Mouse (Mus musculus) left cerebral cortex, postnatal 36 days (tissue): ENCODE results near the gene Mobp. TPM values are rescaled to one million over a fixed set of nuclear protein-coding genes. Genes with fewer than 3 reads are reported as not detected.
A peak's percentile ranks its signal among the peaks of the same experiment; 100 is the strongest.
"Not testable (repeated sequence)": the region's sequence is repeated elsewhere in the genome, so short reads cannot be mapped to it uniquely, and the experiment has no call there.

Experiments
- DNase-seq, 2 experiments: peaks; one replicate each; pipeline ENCODE4 v3.0.0; 2021 to 2022; ENCODE audit warnings: low spot score in 2 of 2, mixed read lengths in 1 of 2
- intact Hi-C: fragments of 180-260 bp; cut with DNase I; formaldehyde crosslinking; loops from one replicate; pipeline ENCODE4 v1.15.1; 2025
- total RNA-seq, 2 experiments: library from RNA; stranded (reverse); gene quantifications; 2 replicates each; pipeline ENCODE4 v1.2.3; 2021

Mobp gene
- 100 to 1,000 TPM; 355 to 475 TPM for total RNA-seq

DNA sequence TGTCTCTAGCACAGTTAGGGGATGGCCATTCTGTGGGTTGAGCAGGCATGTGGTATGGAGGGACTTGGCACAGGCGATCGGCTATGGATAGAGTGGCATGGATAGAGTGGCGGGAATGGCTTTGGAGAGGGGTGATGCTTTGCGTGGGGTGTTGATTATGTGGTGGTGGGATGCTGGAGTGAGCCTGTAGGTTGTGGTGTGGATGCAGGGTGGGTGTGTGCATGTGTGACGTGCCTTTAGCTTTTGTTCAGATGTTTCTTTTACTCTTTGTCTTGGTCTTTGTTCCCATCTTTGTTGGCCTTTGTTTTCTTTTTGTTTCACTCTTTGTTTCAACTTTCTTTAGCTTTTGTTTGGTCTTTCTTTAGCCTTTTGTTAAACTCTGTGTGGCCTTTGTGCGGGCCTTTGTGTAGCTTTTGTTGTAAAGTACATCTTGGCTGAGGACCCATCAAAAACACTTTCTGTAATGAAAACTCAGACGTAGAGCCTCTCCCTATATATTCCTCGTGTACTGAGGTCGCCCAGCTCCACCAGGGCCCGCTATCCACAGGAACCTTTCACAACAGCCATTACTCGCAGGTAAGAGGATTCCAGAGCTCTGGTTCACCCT, at the start of gene Mobp:
Gene Mobp (plus strand): TSS at position 486 of the 607 bp plus-strand sequence.
- intact Hi-C loops: no loop called here
- DNase-seq: no peak

DNA sequence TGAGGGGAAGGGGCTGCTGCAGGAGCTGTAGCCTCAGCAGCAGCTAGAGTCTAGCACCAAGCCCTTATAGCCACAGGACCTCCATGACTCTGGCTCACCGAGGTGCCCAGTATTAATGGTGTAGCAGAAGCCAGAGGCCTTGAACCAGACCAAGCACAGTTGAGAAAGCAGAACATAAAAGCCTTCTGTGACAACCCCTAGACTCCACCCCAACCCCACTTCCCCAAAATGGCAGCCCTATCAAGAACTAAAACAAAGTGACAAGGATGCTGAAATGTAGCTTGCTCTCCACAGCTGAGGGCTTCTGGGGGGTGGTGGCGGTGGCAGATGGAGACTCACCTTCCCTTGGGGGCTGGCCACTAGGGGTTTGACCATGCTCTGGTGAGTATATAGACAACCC, 48.3 kb upstream of the Mobp start:
- intact Hi-C loops: no loop called here
- no peak for DNase-seq

DNA sequence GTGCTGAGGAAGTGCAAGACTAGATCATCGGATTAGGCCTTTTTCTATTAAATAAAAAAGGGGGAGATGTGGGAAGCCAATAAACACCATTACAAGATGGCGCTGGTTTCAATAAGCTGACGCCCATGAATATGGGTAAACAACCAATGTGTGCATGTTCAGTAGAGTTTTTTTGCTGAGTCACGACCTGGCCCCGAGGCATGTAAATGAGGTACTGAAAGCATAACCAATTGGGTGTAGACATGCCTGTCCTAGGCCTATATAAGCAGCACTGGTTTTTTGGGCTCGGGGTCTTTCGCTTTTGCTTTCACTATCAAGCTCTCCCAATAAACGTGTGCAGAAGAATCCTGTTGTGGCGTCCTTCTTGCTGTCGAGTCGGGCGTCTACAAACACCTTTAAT, 40.6 kb upstream of the Mobp start:
- DNase-seq, intact Hi-C loops: not testable (repeated sequence)

DNA sequence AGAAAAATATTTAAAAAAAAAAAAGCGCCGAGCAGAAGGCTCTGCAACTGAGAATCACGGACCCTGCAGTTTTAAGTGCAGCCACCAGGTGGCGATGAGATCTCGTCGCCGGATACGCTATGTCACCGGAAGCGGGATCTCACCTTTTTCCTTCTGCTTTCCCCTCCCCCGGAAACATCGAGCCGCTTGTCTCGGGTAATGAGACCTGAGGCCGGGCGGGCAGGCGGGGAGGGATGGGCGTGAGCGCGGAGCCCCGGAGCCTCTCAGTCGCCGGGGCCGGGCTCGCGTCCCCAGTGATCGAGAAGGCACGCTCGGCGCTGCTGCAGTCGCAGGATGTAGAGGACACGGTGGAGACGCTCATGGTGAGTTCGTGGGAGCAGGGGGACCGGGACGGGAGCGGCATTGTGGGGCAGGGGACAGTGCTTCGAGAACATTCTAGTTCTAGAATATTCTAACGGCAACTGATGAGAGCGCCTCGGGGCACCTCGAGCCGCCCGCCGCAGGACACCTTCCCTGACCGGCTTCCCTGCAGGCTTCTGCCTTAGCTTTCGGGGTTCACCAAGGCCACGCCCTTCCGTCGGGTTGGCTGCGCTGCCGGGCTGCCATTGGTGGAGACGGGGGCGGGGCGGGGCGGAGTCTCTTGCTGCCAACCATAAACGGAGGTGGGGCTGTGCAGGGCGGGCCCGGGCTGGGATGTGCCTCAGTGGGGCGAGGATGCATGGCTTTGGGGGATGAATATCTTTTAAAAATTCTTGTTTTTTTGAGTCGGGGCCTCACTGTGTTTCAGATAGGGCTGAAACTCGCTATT, 39.1 kb upstream of the Mobp start, which contains the start of gene Slc25a38:
Gene Slc25a38 (plus strand): TSS at position 164 of the 808 bp plus-strand sequence.
- intact Hi-C loops: no loop called here

DNA sequence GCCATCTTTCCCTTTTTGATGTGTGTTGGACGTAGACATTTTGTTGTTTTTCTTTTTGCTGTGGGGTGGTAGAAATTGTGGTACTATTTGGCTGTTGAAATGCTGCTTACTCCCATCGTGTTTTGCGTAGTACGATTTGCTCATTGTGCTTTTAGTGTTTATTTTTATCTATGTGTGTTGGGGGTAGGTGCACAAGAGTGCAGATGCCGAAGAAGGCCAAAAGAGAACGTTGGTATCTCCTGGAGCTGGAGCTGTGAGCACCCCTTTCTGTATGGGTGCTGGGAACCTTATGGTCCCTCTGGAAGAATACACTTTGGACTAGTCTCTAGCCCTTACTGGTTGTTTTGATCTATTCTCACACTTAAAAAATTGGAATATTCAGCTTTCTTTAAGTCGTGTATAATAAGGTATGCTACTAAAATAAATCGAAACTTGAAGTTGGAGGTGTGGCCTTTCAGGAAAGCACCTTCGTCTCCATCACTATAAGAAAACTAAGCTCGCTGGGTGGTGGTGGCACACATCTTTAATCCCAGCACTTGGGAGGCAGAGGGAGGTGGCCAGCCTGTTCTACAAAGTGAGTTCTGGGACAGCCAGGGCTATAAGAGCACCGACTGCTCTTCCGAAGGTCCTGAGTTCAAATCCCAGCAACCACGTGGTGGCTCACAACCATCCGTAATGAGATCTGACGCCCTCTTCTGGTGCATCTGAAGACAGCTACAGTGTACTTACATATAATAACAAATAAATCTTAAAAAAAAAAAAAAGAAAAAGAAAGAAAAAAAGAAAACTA, 38.2 kb upstream of the Mobp start:
- no peak for DNase-seq
- intact Hi-C loops: no loop called here

More for the DNA sequence above, 39.1 kb upstream of the Mobp start, which contains the start of gene Slc25a38:
- peak; percentile 91 to 95 for DNase-seq

DNA sequence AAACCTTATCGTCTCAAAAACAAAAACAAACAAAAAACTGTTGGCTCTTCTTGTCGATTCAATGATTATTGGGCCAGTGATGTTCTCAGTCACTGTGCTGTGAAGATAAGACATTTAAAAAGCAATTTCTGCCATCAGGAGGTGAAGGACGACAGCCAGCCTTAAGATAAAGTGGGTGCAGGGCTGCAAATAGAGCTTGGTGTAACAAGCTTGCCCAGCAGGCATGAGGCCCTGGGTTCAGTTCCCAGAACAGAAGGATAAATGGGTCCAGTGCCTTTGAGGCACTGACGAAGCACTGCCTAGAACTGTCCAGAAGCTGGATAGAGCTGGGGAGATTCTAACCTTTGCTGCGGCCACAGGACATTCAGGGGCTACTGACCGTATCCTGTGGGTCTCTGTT, 37.0 kb upstream of the Mobp start:
- intact Hi-C loops: no loop called here
- no peak for DNase-seq

DNA sequence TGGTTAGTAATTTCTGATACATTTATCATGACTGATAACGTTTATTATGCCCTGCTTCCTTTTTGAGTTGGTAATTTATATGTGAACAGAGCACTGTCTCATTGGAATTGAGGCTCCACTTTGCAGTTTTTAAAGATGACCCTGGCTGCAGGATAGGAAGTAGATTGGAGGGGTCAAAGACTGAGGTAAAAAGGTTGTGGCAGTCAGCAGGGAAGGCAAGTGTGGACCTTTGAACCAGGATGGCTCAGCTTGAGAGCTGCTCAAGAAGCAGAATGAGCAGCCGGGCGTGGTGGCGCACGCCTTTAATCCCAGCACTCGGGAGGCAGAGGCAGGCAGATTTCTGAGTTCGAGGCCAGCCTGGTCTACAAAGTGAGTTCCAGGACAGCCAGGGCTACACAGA, 36.1 kb upstream of the Mobp start:
- no peak for DNase-seq

DNA sequence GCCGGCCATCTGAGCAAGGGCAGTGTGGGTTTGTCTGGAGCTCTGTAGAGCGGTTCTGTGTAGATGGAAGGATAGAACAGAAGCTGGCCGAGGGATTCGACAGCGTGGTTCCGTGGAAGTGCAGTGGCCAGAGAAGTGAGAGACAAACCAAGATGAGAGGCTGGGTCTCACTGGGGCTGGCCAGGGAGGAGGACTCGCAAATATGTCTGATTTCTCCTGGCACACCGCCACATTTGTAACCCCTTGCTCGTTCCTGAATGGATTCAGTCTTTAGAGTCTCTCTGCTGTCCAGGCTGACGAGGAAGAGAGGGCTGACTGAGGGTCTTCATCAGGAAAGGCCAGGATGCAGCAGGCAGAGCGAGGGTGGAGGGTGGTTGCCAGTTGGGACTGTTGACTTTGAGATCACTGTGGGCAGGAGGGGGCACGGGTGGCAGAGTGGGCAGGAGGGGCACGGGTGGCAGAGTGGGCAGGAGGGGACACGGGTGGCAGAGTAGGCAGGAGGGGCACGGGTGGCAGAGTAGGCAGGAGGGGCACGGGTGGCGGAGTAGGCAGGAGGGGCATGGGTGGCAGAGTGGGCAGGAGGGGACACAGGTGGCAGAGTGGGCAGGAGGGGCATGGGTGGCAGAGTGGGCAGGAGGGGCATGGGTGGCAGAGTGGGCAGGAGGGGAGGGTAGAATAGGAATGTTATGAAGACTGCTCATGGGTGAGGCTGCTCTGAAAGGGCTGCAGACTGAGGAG, 35.3 kb upstream of the Mobp start:
- intact Hi-C loops: no loop called here
- no peak for DNase-seq

More for the DNA sequence above, 36.1 kb upstream of the Mobp start:
- intact Hi-C loops: no loop called here

DNA sequence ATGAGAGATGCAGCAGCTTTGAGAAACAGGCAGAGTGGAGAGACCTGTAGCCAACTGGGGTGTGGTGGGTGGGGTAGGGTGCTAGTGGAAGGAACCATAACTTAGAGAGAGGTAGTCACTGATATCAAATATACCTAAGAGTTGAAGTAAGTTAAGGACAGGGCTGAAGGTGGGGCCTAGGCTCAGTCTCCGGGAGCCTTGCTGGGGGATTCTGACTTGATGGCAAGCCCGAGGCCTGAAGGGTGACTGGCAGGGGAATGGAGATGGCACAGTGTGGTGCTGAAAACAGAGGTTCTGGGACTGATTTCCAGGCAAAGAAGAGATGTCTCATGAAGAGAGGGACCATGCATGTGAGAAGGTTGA, 34.7 kb upstream of the Mobp start:
- intact Hi-C loops: no loop called here
- DNase-seq: no peak

DNA sequence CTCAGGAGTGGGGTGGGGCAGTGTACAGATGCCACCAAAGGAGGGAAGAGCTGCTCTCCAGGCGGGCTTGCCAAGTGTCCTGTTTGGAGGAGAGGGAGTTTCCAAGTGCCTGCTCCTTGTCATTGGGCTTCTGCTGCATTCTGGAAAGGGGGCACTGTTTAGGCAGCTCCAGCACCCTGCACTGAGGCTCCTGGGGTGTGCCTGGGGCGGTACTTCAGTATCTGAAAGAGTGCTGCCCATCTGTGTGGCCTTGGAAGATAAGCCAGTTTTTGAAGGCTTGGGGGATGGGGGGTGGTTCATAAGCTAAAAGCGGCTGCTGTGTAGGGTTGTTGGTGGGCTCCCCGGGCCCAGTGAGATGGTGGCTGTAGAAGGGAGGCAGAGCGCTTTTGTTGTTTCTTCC, 33.9 kb upstream of the Mobp start:
- intact Hi-C loops: no loop called here
- DNase-seq: no peak

DNA sequence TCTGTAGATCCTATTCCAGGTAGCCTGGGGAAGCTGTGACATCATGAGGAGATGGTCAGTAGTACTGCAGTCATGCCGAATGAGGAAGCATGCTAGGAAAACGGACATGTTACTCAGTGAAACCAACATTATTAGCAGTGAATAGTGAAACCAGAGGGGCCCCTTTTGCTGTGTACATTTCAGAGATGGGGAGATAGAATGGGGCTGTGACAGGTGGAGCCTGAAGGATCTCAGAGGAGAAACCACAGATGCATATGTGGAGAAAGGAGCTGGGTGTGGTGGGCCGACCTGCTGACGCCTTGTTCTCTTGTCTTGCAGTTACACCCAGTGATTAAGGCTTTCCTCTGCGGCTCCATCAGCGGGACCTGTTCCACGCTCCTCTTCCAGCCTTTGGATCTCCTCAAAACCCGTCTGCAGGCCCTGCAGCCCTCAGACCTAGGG, 33.3 kb upstream of the Mobp start:
- DNase-seq: no peak
- intact Hi-C loops: no loop called here

DNA sequence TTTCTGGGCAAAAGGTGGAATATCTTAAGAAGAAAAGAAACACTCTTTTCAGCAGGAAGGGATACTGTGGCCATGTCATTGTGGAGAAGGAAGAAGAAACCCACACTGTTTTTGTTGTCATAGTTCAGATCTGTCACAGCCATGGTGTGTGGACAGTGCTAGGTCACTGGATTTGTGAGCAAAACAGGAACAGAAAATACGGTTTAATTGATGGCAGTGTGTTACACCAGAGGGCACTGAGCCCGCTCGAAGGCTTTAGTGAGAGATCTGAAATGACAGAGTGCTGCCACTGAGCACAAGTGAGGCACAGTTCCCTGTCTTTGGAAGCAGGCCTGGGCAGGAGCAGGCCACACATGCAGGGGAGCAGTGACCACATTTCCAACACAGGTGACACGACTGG, 31.3 kb upstream of the Mobp start:
- DNase-seq: no peak
- intact Hi-C loops: no loop called here

DNA sequence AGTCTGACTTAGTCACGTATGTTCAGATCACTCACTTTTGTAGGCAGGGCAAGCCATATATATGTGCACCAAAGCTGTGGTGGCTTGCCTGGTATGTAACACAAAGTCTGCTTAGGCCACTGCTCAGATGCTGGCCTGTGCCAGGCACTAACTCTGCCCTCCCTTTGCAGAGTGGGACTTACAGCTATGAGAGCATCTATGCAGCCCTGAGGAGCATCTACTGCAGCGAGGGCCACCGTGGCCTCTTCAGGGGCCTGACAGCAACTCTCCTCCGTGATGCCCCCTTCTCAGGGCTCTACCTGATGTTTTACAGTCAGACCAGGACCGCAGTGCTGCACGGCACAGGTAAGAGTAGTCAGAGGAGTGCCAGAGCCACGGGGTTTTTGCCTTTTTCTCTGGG, 29.0 kb upstream of the Mobp start:
- intact Hi-C loops: no loop called here
- DNase-seq: no peak

DNA sequence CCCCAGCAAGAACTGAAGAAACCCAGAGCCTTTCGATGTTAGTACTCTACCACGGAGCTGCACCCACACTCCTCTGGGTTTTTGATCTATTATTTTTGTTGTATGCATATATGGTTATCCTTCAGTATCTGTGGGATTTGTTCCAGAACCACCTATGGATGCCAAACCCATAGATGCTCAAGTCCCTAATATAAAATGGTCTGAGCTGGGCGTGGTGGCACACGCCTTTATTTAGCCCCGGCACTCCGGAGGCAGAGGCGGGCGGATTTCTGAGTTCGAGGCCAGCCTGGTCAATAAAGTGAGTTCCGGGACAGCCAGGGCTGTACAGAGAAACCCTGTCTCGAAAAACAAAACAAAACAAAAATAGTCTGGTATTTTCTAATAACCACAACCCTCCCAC, 22.6 kb upstream of the Mobp start:
- intact Hi-C loops: loop anchor here (5.0 kb wide), 1 partner anchor 365 kb away; the partner anchor contains the start of gene Eif1b

DNA sequence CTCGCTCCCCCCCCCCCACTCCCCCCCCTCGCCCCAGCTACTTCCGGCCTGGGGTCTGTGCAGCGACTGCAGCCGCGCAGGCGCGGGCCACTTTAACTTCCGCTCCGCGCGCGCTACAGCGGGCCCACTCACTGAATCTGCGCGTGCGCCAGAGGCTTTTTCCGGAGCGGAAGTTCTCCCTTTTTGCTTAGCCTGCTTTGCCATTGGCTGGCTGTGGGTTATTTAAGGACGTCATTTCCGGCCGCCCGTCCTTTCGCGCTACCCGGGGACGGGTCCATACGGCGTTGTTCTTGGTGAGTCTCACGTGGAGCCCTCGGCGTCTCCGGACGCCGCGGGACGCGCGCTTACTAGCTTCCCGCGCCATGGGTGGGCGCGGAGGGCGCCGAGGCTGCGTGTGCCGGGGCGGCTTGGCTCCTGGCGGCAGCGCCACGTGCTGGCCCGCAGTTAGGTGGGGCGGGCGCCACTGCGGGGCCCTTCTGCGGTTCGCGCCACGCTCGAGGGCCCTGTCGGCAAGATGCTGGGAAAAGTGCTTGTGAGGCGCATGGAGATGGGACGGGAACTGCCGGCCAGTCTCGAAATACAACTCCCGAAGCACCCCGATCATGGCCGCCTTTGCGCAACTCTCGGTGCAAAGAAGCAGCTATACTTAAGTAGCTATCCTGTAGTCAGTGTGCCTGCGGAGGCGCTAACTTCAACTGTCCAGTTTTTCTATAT, 21.8 kb upstream of the Mobp start, which contains the start of gene Rpsa:
Gene Rpsa (plus strand): TSS at position 152 of the 714 bp plus-strand sequence.
- intact Hi-C loops: loop anchor here (5.0 kb wide), 1 partner anchor 365 kb away; the partner anchor contains the start of gene Eif1b

More for the DNA sequence above, 22.6 kb upstream of the Mobp start:
- no peak for DNase-seq

DNA sequence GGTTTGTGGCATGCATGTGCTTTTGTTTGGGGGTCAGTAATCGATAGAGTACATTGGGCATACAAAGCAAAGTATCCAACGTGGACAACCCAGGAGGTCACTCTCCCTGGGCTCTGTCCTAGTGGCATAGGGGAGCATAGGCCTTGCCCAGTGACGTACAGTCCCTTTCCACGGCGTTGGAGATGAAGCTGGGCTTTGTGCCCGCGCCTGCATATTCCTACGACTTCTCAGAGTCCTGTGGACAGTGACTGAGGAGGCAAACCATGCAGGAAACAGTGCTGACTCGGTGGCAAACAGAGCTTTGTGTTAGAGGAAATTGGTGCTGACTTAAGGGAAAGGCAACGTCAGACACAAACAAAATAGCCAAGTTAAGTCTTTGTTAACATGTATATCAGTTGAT, 20.2 kb upstream of the Mobp start:
- DNase-seq: no peak
- intact Hi-C loops: loop anchor here (5.0 kb wide), 1 partner anchor 363 kb away; the partner anchor contains the start of gene Eif1b

More for the DNA sequence above, 21.8 kb upstream of the Mobp start, which contains the start of gene Rpsa:
- DNase-seq: peak; percentile 97 to 98

DNA sequence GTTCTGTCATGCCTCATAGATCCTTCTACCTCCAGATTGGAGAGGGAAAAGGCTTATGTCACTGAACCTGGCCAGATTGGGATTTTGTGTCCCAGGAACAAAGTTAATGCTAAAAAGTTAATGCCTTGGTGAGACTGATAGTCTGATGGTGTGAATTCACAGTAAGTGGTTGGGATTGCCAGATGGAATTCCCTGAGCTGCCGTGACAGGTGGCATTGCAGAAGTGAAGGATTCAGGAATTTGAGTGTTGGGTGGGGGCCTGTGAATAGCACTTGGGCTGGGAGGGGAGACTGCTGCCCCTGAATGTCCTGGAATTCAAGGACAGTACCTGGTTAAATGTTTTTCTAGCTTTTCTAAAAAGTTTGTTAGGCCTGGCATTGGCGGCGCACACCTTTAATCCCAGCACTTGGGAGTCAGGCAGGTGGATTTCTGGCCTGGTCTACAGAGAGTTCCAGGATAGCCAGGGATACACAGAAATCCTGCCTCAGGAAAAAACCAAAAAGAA, 17.7 kb upstream of the Mobp start:
- no peak for DNase-seq
- intact Hi-C loops: no loop called here

DNA sequence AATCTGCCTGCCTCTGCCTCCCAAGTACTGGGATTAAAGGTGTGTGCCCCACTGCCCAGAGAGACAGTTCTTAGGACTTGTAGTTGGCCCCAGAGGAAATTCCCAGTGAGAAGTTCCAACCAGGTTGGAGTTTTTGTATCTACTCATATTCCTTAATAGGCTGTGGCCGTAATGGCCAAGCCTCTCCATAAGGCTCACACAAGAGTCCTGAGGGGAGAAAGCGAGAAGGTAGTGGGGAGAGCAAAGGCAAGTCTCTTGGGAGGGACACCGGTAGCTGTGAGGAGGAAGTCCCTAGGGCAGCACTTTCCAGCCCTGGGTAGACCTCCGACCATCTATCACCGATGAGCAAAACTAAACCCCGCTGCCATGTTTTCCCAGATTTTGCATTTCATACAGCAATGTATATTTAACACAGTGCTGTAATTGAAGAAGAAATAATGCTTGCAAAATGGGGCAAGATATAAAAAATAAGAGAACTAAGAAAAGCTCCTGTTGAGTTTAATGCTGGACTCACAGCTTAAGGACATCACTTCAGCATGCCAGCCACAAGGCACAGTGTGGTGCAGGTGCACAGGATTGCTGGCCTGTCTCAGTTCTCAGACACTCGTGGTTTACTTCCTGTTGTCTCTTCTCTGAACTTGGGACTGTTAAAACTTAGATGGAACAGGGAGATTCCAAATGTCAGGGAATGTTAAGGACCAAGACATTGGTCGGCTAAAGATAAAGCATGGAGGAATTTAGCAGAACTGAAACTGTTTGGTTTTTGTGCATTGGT, 16.3 kb upstream of the Mobp start:
- no peak for DNase-seq
- intact Hi-C loops: no loop called here
